Comparison of ENCODE assay signal across 27 mouse cellular contexts in the genomic region with DNA sequence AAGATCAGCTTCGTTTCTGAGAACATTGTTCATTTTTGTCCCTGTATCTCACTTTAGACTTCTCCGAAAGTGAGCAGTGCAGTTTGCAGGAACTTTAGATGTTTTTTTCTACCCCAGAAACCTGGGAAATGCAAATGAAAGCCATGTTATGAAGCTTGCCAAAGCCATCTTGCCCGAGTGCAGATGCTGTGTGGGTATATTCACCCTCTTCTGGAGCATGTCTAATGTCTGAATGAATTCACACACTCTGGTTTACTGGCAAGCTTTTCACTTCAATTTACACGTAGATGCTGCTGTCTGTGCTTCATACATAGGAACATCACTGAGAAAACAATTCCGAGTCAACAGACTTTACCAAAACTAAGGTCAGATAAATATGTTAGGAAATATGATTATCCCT.
A peak's percentile ranks its signal among the peaks of the same experiment; 100 is the strongest.
DNase-seq lines count a peak whose midpoint lies in the region; ATAC-seq lines count a peak whose summit lies in the region.
"Had no signal": no experiment of that assay in that cellular context is flagged by ENCODE, and none has a peak within 500 bp of the region (broad histone marks: within the 10 kb centered on the region; RNA-seq: fewer than 3 reads in every experiment).

No protein-coding gene starts in this region.

- intact Hi-C loops in left cerebral cortex, postnatal 4 days (cut with DNase I), result no loop called here
- intact Hi-C loops in left cerebral cortex, postnatal 25 days (cut with DNase I), result no loop called here

- no peak overlapping the region for H3K4me2 ChIP-seq in forebrain, embryonic 15.5 days (replicated peaks)
- no peak overlapping the region for H3K4me2 ChIP-seq in forebrain, embryonic 11.5 days (ENCODE audit: low read depth, low read length, severe bottlenecking)
- H3K4me2 ChIP-seq: heart, embryonic 11.5 days; kidney, embryonic 15.5 days; limb, embryonic 15.5 days; lung, embryonic 14.5 days had no signal

- H3K27me3 ChIP-seq in forebrain, embryonic 15.5 days, result no peaks in the 10 kb centered on the region
- no peaks in the 10 kb centered on the region for H3K27me3 ChIP-seq in forebrain, embryonic 11.5 days (ENCODE audit: control insufficient read depth, insufficient read depth, low read length)
- H3K27me3 ChIP-seq: kidney, embryonic 15.5 days; limb, embryonic 15.5 days; megakaryocyte, embryonic 14.5 days had no signal

- no peaks in the 10 kb centered on the region for H3K36me3 ChIP-seq in forebrain, embryonic 15.5 days
- no peaks in the 10 kb centered on the region for H3K36me3 ChIP-seq in forebrain, embryonic 11.5 days (ENCODE audit: control insufficient read depth, insufficient read depth, low read length)
- H3K36me3 ChIP-seq: hindbrain, embryonic 10.5 days; kidney, embryonic 15.5 days; limb, embryonic 15.5 days had no signal

- no peaks in the 10 kb centered on the region for H3K9me3 ChIP-seq in forebrain, embryonic 15.5 days
- H3K9me3 ChIP-seq in forebrain, embryonic 11.5 days (ENCODE audit: control insufficient read depth, low read length), result no peaks in the 10 kb centered on the region
- H3K9me3 ChIP-seq: hindbrain, embryonic 10.5 days; kidney, embryonic 15.5 days; limb, embryonic 15.5 days; megakaryocyte, embryonic 14.5 days had no signal

- no peak for DNase-seq in forebrain, embryonic 11.5 days (ENCODE audit: low spot score)
- peak; percentile 0 for DNase-seq in left cerebral cortex, adult 11 months (ENCODE audit: low spot score)
- DNase-seq in left cerebral cortex, postnatal 4 days, result no peak
- peak; percentile 72 for DNase-seq in brain, adult 2 months (ENCODE audit: low read depth, low spot score)
- peak; percentile 2 to 80 for DNase-seq in left cerebral cortex, postnatal 25 days (ENCODE audit: low spot score in 2 of 2)
- no peak for DNase-seq in spleen, postnatal 10 days (ENCODE audit: low spot score in 2 of 2)
- DNase-seq: adrenal gland, postnatal 14 days; cerebellum, adult 11 months; cerebellum, adult 9-11 months; gastrocnemius, postnatal 14 days; heart, adult 11 months; kidney, postnatal 4 days; lung, embryonic 14.5 days; lung, postnatal 36 days; spleen, adult 18-20 months; thymus, postnatal 14 days had no signal

- 0 out of 2 replicates have a peak, but pooled peaks cover 7% of the 10 kb centered on the region for H3K4me1 ChIP-seq in forebrain, embryonic 15.5 days
- H3K4me1 ChIP-seq in forebrain, embryonic 11.5 days (replicated peaks; ENCODE audit: control insufficient read depth, insufficient read depth, low read length), result no peaks in the 10 kb centered on the region
- H3K4me1 ChIP-seq: kidney, embryonic 15.5 days; megakaryocyte, embryonic 14.5 days had no signal

- 61% methylated on average over 5 of the region's 5 CpGs for WGBS in forebrain, embryonic 15.5 days
- WGBS in forebrain, embryonic 11.5 days, result 81% methylated on average over 5 of the region's 5 CpGs

- no peak overlapping the region for H3K4me3 ChIP-seq in forebrain, embryonic 15.5 days
- H3K4me3 ChIP-seq in forebrain, embryonic 11.5 days (ENCODE audit: low read depth, low read length), result no peak overlapping the region
- H3K4me3 ChIP-seq: erythroblast, embryonic 14.5 days; hindbrain, embryonic 10.5 days; kidney, embryonic 15.5 days; limb, embryonic 15.5 days; megakaryocyte, embryonic 14.5 days had no signal

- H3K27ac ChIP-seq in forebrain, embryonic 15.5 days (replicated peaks), result 0 out of 2 replicates have a peak overlapping the region, but pooled peaks have one; percentile 11
- H3K27ac ChIP-seq in forebrain, embryonic 11.5 days (ENCODE audit: low read depth, low read length), result no peak overlapping the region
- H3K27ac ChIP-seq: hindbrain, embryonic 10.5 days; kidney, embryonic 15.5 days; limb, embryonic 15.5 days; liver, embryonic 14.5 days had no signal

- no peak for ATAC-seq in forebrain, embryonic 15.5 days (replicated peaks)
- ATAC-seq in forebrain, embryonic 11.5 days (replicated peaks; ENCODE audit: low FRiP score), result no peak
- ATAC-seq: CD4-positive, CD25-positive, alpha-beta regulatory T cell, adult 4 months; intestine, postnatal 0 days; midbrain, embryonic 16.5 days had no signal

- H3K9ac ChIP-seq in forebrain, embryonic 15.5 days (replicated peaks), result no peak overlapping the region
- no peak overlapping the region for H3K9ac ChIP-seq in forebrain, embryonic 11.5 days (ENCODE audit: low read length)
- H3K9ac ChIP-seq: kidney, embryonic 15.5 days; limb, embryonic 15.5 days; liver, embryonic 14.5 days; lung, embryonic 14.5 days had no signal

Comparison
In these comparisons a context has a peak if more than half of its experiments do, and no peak if none do; other contexts are left out.
1. DNase-seq: peak in left cerebral cortex, adult 11 months (single experiment), brain, adult 2 months (single experiment) and left cerebral cortex, postnatal 25 days (2 of 2); none in forebrain, embryonic 11.5 days (single experiment), left cerebral cortex, postnatal 4 days (single experiment) and spleen, postnatal 10 days (0 of 2).